Mouse (Mus musculus) liver, embryonic 14.5 days (tissue): Measurements from ENCODE around the gene Wdtc1. TPM values are rescaled to one million over a fixed set of nuclear protein-coding genes. Genes with fewer than 3 reads are reported as not detected.

Source experiments
- ATAC-seq: fragments of 200-750 bp; cut with Nextera tagmentation; 2 replicates; pipeline ENCODE4 v1.8.0; 2017; ENCODE audit warnings: moderate number of reproducible peaks, mild to moderate bottlenecking, moderate library complexity; ENCODE audit not compliant: insufficient read depth
- DNase-seq, 3 experiments: peaks; one replicate each; pipeline ENCODE4 v3.0.0-alpha.2; 2012 to 2013; ENCODE audit warnings: low read depth in 3 of 3, low spot score in 3 of 3
- H3K27ac ChIP-seq: fragments of 300-500 bp; sonication (generic); 2 replicates; pipeline ENCODE4 v1.5.1; 2014; ENCODE audit warnings: moderate library complexity, mild to moderate bottlenecking, control low read depth, inconsistent platforms
- H3K27me3 ChIP-seq: fragments of 300-500 bp; sonication (generic); 2 replicates; pipeline ENCODE4 v1.6.1; 2014; ENCODE audit warnings: mild to moderate bottlenecking, low read length, moderate library complexity; ENCODE audit not compliant: control insufficient read depth, insufficient read depth
- H3K36me3 ChIP-seq: fragments of 300-500 bp; sonication (generic); replicated peaks from 2 replicates; pipeline ENCODE4 v1.6.1; 2014; ENCODE audit warnings: low read depth; ENCODE audit not compliant: control insufficient read depth, insufficient read depth
- H3K4me1 ChIP-seq, 2 experiments: fragments of 200-500 bp in 1 of 2; fragments of 300-500 bp in 1 of 2; sonication (generic) in 1 of 2; replicated peaks; 2 replicates each; pipeline ENCODE4 v1.6.1; 2012 to 2014; ENCODE audit warnings: antibody characterized with exemption in 1 of 2, inconsistent platforms in 1 of 2, low read length in 1 of 2; ENCODE audit not compliant: control insufficient read depth in 2 of 2, insufficient read depth in 2 of 2
- H3K4me2 ChIP-seq: fragments of 300-500 bp; sonication (generic); 2 replicates; pipeline ENCODE4 v1.6.1; 2014; ENCODE audit warnings: low read depth, mild to moderate bottlenecking, control low read depth, moderate library complexity
- H3K4me3 ChIP-seq, 2 experiments: fragments of 200-500 bp in 1 of 2; fragments of 300-500 bp in 1 of 2; sonication (generic) in 1 of 2; 2 replicates each; pipeline ENCODE4 v1.5.1; 2012 to 2014; ENCODE audit warnings: low read depth in 2 of 2, low read length in 2 of 2, mild to moderate bottlenecking in 2 of 2, control low read depth in 1 of 2, inconsistent platforms in 1 of 2, moderate library complexity in 1 of 2; ENCODE audit not compliant: insufficient read depth in 1 of 2
- H3K9ac ChIP-seq: fragments of 300-500 bp; sonication (generic); replicated peaks from 2 replicates; pipeline ENCODE4 v1.6.1; 2014; ENCODE audit warnings: mild to moderate bottlenecking, control low read depth, moderate library complexity
- H3K9me3 ChIP-seq: fragments of 300-500 bp; sonication (generic); 2 replicates; pipeline ENCODE4 v1.6.1; 2016; ENCODE audit warnings: low read length, mixed read lengths; ENCODE audit not compliant: control insufficient read depth
- CTCF ChIP-seq: IDR thresholded peaks from 2 replicates; pipeline ENCODE4 v1.5.1; 2016; ENCODE audit warnings: antibody characterized with exemption, low read depth, control low read depth
- EP300 ChIP-seq: IDR thresholded peaks from 2 replicates; pipeline ENCODE4 v1.6.1; 2016; ENCODE audit warnings: antibody characterized with exemption, low read depth
- WGBS: fragments of 180-500 bp; shearing (Covaris S2); extraction: QIAGEN DNeasy Blood & Tissue Kit; methylation state at CpG from one replicate; pipeline ENCODE4 v1.1.7; 2014; ENCODE audit not compliant: insufficient replicate concordance; 5-methylcytosine and 5-hydroxymethylcytosine counted together
- polyA plus RNA-seq, 2 experiments: library from polyadenylated mRNA; depleted of rRNA in 1 of 2; stranded (reverse) in 1 of 2; unstranded in 1 of 2; fragments of >200 nt; fragmentation: Nextera tagmentation in 1 of 2; extraction: Ambion mirVana in 1 of 2; gene quantifications; 2 replicates each; pipeline versions ENCODE4 v1.2.1 to v1.2.3; 2012 to 2014

The Wdtc1 gene
- polyA plus RNA-seq, 2 experiments, result 6.4 to 7.3 TPM

GRCm38 (mm10) chr4:133297360-133297759 lies 55.9 kb downstream of the Wdtc1 start:
- WGBS, result 63% methylated on average over 10 of the region's 10 CpGs
- Histone ChIP-seq H3K9ac (no peak overlapping the region), H3K27ac (no peak overlapping the region), H3K9me3 (no peaks in the 10 kb centered on the region), H3K4me3 (no peak overlapping the region), H3K4me1 (no peaks in the 10 kb centered on the region), H3K36me3 (peaks cover 3% of the 10 kb centered on the region; the same call in 1 of the 2 replicates), H3K27me3 (no peaks in the 10 kb centered on the region), H3K4me2 (no peak overlapping the region)
- DNase-seq, result no peak
- ATAC-seq, result no peak
- TF ChIP-seq CTCF (no peak), EP300 (no peak)

DNA sequence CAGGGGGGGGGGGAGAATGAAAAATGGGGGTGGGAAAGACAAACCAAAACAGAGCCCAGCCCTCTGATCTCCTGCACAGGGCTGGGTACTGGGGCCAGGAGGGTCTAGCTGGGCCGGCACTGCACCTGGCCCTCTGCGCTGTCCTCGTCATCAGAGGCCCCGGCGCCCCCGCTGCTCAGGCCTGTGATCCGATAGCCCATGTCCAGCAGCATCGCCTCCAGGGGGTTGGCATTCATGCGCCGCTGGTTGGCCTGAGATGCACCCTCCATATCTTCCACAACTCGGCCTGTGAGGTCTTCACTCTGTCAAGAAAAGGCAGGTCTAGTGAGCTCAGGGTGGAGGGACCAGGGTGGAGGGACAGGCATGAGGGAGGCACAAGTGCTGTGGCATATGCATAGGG lies 59.2 kb downstream of the Wdtc1 start:
- TF ChIP-seq EP300 (no peak), CTCF (no peak)
- no peaks in the 10 kb centered on the region for H3K36me3 ChIP-seq
- WGBS, result 78% methylated on average over 11 of the region's 11 CpGs

GRCm38 (mm10) chr4:133292901-133293843 lies 60.1 kb downstream of the Wdtc1 start:
- Histone ChIP-seq H3K4me3 (no peak overlapping the region), H3K4me1 (no peaks in the 10 kb centered on the region; a peak in 1 of 4 replicates), H3K27ac (no peak overlapping the region), H3K9ac (no peak overlapping the region), H3K4me2 (no peak overlapping the region), H3K27me3 (no peaks in the 10 kb centered on the region), H3K9me3 (no peaks in the 10 kb centered on the region), H3K36me3 (no peaks in the 10 kb centered on the region)
- TF ChIP-seq CTCF (no peak), EP300 (no peak)
- ATAC-seq, result no peak
- no peak for DNase-seq
- WGBS, result 65% methylated on average over 24 of the region's 24 CpGs

More for the DNA sequence above, 59.2 kb downstream of the Wdtc1 start:
- ATAC-seq (no peak), DNase-seq (no peak)
- Histone ChIP-seq H3K9ac (no peak overlapping the region), H3K27ac (no peak overlapping the region), H3K4me3 (no peak overlapping the region), H3K9me3 (no peaks in the 10 kb centered on the region), H3K27me3 (no peaks in the 10 kb centered on the region), H3K4me1 (no peaks in the 10 kb centered on the region; a peak in 1 of 4 replicates), H3K4me2 (no peak overlapping the region)

GRCm38 (mm10) chr4:133292405-133292804 lies 60.9 kb downstream of the Wdtc1 start:
- WGBS, result 85% methylated on average over 4 of the region's 4 CpGs
- Histone ChIP-seq H3K9me3 (no peaks in the 10 kb centered on the region), H3K27ac (no peak overlapping the region), H3K36me3 (no peaks in the 10 kb centered on the region), H3K4me2 (no peak overlapping the region), H3K4me3 (no peak overlapping the region), H3K9ac (no peak overlapping the region), H3K4me1 (peaks cover 0 to 4% of the 10 kb centered on the region in 2 experiments; a peak in 1 of 4 replicates), H3K27me3 (no peaks in the 10 kb centered on the region)
- no peak for TF ChIP-seq CTCF
- no peak for TF ChIP-seq EP300
- DNase-seq (no peak), ATAC-seq (no peak)

GRCm38 (mm10) chr4:133291255-133291654 lies 62.0 kb downstream of the Wdtc1 start:
- Histone ChIP-seq H3K27ac (no peak overlapping the region), H3K27me3 (no peaks in the 10 kb centered on the region), H3K9me3 (no peaks in the 10 kb centered on the region), H3K4me2 (no peak overlapping the region), H3K9ac (no peak overlapping the region), H3K4me3 (no peak overlapping the region), H3K36me3 (no peaks in the 10 kb centered on the region), H3K4me1 (peaks cover 5 to 14% of the 10 kb centered on the region in 2 experiments)
- no peak for TF ChIP-seq CTCF
- no peak for TF ChIP-seq EP300
- DNase-seq (peak in 2 of 3 experiments; percentile 59 to 65), ATAC-seq (peak; percentile 47; the same call in 1 of the 2 replicates)
- WGBS, result 43% methylated on average over 1 of the region's 1 CpGs
